Mouse (Mus musculus): ENCODE data around the gene Prdm2. TPM values are rescaled to one million over a fixed set of nuclear protein-coding genes. Genes with fewer than 3 reads are reported as not detected.

Gene Prdm2
- polyA plus RNA-seq, 1 experiment: 13.5 TPM

- no peaks in the 10 kb centered on the region for H3K27me3 ChIP-seq (ENCODE audit: control insufficient read depth, insufficient read depth, low read length)
- WGBS: 95% methylated on average over 5 of the region's 5 CpGs
- H3K27ac ChIP-seq (ENCODE audit: insufficient read depth, low read length): no peak overlapping the region
- no peak overlapping the region for H3K4me3 ChIP-seq (ENCODE audit: extremely low read depth, insufficient read depth, insufficient read length)
- DNase-seq (ENCODE audit: low read depth in 1 of 2, low spot score in 2 of 2): no peak
- H3K4me1 ChIP-seq (ENCODE audit: control insufficient read depth, insufficient read depth, insufficient read length): peaks cover 19% of the 10 kb centered on the region; the same call in 1 of the 2 replicates
- TF ChIP-seq CTCF (IDR thresholded peaks at IDR 0.05; ENCODE audit: extremely low read depth, insufficient read depth, insufficient read length, insufficient replicate concordance) (no peak), POLR2A (IDR thresholded peaks at IDR 0.05; ENCODE audit: low read depth, low read length) (no peak)
- H3K36me3 ChIP-seq (ENCODE audit: control insufficient read depth, insufficient read depth, low read length): no peaks in the 10 kb centered on the region
Measured at GRCm38 (mm10) chr4:143194328-143194727, 18.5 kb downstream of the Prdm2 start.

DNA sequence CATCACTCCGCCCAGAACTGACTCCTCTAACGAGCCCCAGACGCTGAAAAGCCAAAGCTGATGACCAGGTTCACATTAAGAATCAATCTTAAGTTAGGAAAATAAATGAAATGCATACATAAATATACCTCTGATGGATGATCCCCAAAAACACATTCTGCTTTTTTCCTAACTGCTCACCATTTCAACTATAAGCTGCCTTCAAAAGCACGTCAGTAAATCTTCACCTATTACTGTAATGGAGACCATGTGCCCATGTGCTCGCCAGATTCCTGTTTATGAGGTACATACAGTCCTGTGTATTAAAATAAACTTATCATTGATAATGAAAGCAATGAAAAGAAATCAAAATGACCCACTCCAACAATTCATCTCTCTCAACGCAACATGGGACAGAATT, 19.6 kb downstream of the Prdm2 start:
- Histone ChIP-seq H3K27ac (ENCODE audit: insufficient read depth, low read length) (no peak overlapping the region), H3K4me1 (ENCODE audit: control insufficient read depth, insufficient read depth, insufficient read length) (peaks cover 14% of the 10 kb centered on the region; the same call in 1 of the 2 replicates), H3K36me3 (ENCODE audit: control insufficient read depth, insufficient read depth, low read length) (no peaks in the 10 kb centered on the region), H3K4me3 (ENCODE audit: extremely low read depth, insufficient read depth, insufficient read length) (no peak overlapping the region), H3K27me3 (ENCODE audit: control insufficient read depth, insufficient read depth, low read length) (no peaks in the 10 kb centered on the region)
- no peak for DNase-seq (ENCODE audit: low read depth in 1 of 2, low spot score in 2 of 2)
- TF ChIP-seq POLR2A (IDR thresholded peaks at IDR 0.05; ENCODE audit: low read depth, low read length) (no peak), CTCF (IDR thresholded peaks at IDR 0.05; ENCODE audit: extremely low read depth, insufficient read depth, insufficient read length, insufficient replicate concordance) (no peak)
- 95% methylated on average over 6 of the region's 6 CpGs for WGBS

DNA sequence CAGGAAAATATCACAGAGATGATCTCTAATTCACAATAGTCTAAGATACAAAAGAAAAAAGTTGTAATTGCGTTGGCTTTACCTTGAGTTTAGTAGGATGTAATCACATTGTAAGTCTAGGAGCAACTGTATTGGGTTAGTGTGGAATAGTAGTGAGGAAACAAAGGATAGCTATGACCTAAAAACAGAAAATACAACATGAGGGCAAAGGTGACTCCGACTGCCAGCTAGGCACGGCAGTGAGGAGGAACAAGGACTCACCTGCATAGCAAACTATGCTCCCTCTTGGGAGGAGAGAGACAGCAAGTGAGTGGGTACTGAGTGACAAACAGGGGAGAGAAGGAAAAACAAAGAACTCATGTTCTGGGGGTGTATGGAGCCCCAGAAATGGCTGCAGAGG, 21.0 kb downstream of the Prdm2 start:
- 93% methylated on average over 3 of the region's 3 CpGs for WGBS
- DNase-seq (ENCODE audit: low read depth in 1 of 2, low spot score in 2 of 2): no peak
- no peaks in the 10 kb centered on the region for H3K36me3 ChIP-seq (ENCODE audit: control insufficient read depth, insufficient read depth, low read length)
- H3K27me3 ChIP-seq (ENCODE audit: control insufficient read depth, insufficient read depth, low read length): no peaks in the 10 kb centered on the region
- H3K4me1 ChIP-seq (ENCODE audit: control insufficient read depth, insufficient read depth, insufficient read length): peaks cover 20% of the 10 kb centered on the region; the same call in 1 of the 2 replicates
- no peak overlapping the region for H3K27ac ChIP-seq (ENCODE audit: insufficient read depth, low read length)
- H3K4me3 ChIP-seq (ENCODE audit: extremely low read depth, insufficient read depth, insufficient read length): no peak overlapping the region
- TF ChIP-seq CTCF (IDR thresholded peaks at IDR 0.05; ENCODE audit: extremely low read depth, insufficient read depth, insufficient read length, insufficient replicate concordance): no peak
- TF ChIP-seq POLR2A (IDR thresholded peaks at IDR 0.05; ENCODE audit: low read depth, low read length): no peak

- WGBS: 15% methylated on average over 4 of the region's 4 CpGs
- Histone ChIP-seq H3K4me3 (ENCODE audit: extremely low read depth, insufficient read depth, insufficient read length) (peak overlapping the region; percentile 41), H3K4me1 (ENCODE audit: control insufficient read depth, insufficient read depth, insufficient read length) (peaks cover 28% of the 10 kb centered on the region; the same call in 1 of the 2 replicates), H3K27me3 (ENCODE audit: control insufficient read depth, insufficient read depth, low read length) (no peaks in the 10 kb centered on the region), H3K36me3 (ENCODE audit: control insufficient read depth, insufficient read depth, low read length) (no peaks in the 10 kb centered on the region), H3K27ac (ENCODE audit: insufficient read depth, low read length) (peak overlapping the region; percentile 82)
- TF ChIP-seq POLR2A (IDR thresholded peaks at IDR 0.05; ENCODE audit: low read depth, low read length) (no peak), CTCF (IDR thresholded peaks at IDR 0.05; ENCODE audit: extremely low read depth, insufficient read depth, insufficient read length, insufficient replicate concordance) (no peak)
- peak in 1 of 2 experiments; percentile 37 for DNase-seq (ENCODE audit: low read depth in 1 of 2, low spot score in 2 of 2)
Measured at GRCm38 (mm10) chr4:143190657-143191056, 22.1 kb downstream of the Prdm2 start.

DNA sequence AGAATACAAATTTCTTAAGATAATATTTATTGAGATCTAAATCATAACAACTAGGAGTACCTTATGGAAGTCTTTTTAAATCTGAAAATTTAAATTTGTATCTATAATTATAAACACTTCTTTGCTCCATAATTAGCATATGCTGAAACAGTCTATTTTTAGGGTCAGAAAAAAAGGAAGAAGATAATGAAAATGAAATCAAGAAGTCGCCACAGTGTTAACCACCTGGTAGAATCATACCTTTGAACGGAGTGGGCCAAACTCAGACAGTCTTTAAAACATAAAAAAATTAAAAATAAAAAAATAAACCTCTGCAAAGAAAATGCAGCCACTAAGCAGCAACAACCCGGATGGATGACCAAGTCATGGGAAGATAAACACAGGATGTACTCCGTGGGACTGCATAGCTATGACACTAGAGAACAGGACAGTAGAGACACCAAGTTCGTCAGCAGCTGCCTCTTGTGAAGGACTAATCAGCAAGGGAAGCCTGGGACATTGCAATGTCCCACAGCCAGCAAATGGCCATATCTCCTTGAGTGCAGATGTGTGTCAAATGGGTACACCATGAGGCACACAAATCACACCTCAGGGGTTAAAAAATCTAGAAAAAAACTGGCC, 24.1 kb downstream of the Prdm2 start:
- TF ChIP-seq CTCF (IDR thresholded peaks at IDR 0.05; ENCODE audit: extremely low read depth, insufficient read depth, insufficient read length, insufficient replicate concordance): no peak
- no peak for TF ChIP-seq POLR2A (IDR thresholded peaks at IDR 0.05; ENCODE audit: low read depth, low read length)

DNA sequence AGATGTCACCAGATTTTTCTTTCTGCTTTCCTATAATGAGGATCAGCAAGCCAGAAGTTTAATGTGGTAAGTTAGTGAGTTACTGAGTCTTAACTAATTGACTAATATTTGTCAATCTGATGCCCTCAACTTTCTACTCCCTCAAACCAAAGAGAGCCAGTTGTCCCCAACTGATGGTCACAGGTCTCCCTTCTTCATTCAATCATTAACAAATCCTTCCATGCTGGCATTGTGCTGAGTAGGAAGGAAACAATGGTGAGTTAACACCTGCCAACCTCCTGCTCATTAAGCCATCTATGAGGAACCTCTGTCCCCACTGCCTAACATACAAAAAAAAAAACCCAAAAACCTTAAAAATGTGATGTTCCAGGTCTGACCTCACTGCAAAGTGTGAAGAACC, 26.7 kb downstream of the Prdm2 start:
- DNase-seq (ENCODE audit: low read depth in 1 of 2, low spot score in 2 of 2): no peak
- TF ChIP-seq POLR2A (IDR thresholded peaks at IDR 0.05; ENCODE audit: low read depth, low read length) (no peak), CTCF (IDR thresholded peaks at IDR 0.05; ENCODE audit: extremely low read depth, insufficient read depth, insufficient read length, insufficient replicate concordance) (no peak)
- no peak overlapping the region for H3K4me3 ChIP-seq (ENCODE audit: extremely low read depth, insufficient read depth, insufficient read length)
- no peaks in the 10 kb centered on the region for H3K27me3 ChIP-seq (ENCODE audit: control insufficient read depth, insufficient read depth, low read length)
- peaks cover 26% of the 10 kb centered on the region; the same call in 1 of the 2 replicates for H3K4me1 ChIP-seq (ENCODE audit: control insufficient read depth, insufficient read depth, insufficient read length)
- peak overlapping the region; percentile 37 for H3K27ac ChIP-seq (ENCODE audit: insufficient read depth, low read length)
- no peaks in the 10 kb centered on the region for H3K36me3 ChIP-seq (ENCODE audit: control insufficient read depth, insufficient read depth, low read length)

More for the DNA sequence above, 24.1 kb downstream of the Prdm2 start:
- peaks cover 29% of the 10 kb centered on the region; the same call in 1 of the 2 replicates for H3K4me1 ChIP-seq (ENCODE audit: control insufficient read depth, insufficient read depth, insufficient read length)
- H3K4me3 ChIP-seq (ENCODE audit: extremely low read depth, insufficient read depth, insufficient read length): peak overlapping the region; percentile 42
- peak overlapping the region; percentile 86 for H3K27ac ChIP-seq (ENCODE audit: insufficient read depth, low read length)
- no peak for DNase-seq (ENCODE audit: low read depth in 1 of 2, low spot score in 2 of 2)
- WGBS: 26% methylated on average over 5 of the region's 5 CpGs
- no peaks in the 10 kb centered on the region for H3K36me3 ChIP-seq (ENCODE audit: control insufficient read depth, insufficient read depth, low read length)
- H3K27me3 ChIP-seq (ENCODE audit: control insufficient read depth, insufficient read depth, low read length): no peaks in the 10 kb centered on the region

GRCm38 (mm10) chr4:143185496-143185895, 27.3 kb downstream of the Prdm2 start:
- Histone ChIP-seq H3K27me3 (ENCODE audit: control insufficient read depth, insufficient read depth, low read length) (no peaks in the 10 kb centered on the region), H3K4me1 (ENCODE audit: control insufficient read depth, insufficient read depth, insufficient read length) (peaks cover 26% of the 10 kb centered on the region), H3K36me3 (ENCODE audit: control insufficient read depth, insufficient read depth, low read length) (no peaks in the 10 kb centered on the region), H3K4me3 (ENCODE audit: extremely low read depth, insufficient read depth, insufficient read length) (no peak overlapping the region), H3K27ac (ENCODE audit: insufficient read depth, low read length) (peak overlapping the region; percentile 37)
- 73% methylated on average over 9 of the region's 9 CpGs for WGBS
- no peak for DNase-seq (ENCODE audit: low read depth in 1 of 2, low spot score in 2 of 2)
- no peak for TF ChIP-seq CTCF (IDR thresholded peaks at IDR 0.05; ENCODE audit: extremely low read depth, insufficient read depth, insufficient read length, insufficient replicate concordance)
- no peak for TF ChIP-seq POLR2A (IDR thresholded peaks at IDR 0.05; ENCODE audit: low read depth, low read length)

All from spleen, adult 2 months (tissue).